Mouse (Mus musculus): ENCODE measurements around the gene Gm42669. TPM values are rescaled to one million over a fixed set of nuclear protein-coding genes. Genes with fewer than 3 reads are reported as not detected.

The Gm42669 gene
- polyA plus RNA-seq, 1 experiment from 2014 or later = 0.40 TPM

- no peak overlapping the region for H3K4me2 ChIP-seq
- H3K4me3 ChIP-seq (ENCODE audit: low read depth, low read length) = no peak overlapping the region
- 55% methylated on average over 2 of the region's 2 CpGs for WGBS (ENCODE audit: insufficient replicate concordance)
- ATAC-seq (replicated peaks; ENCODE audit: insufficient number of reproducible peaks, low FRiP score, low TSS enrichment) = no peak
- no peaks in the 10 kb centered on the region for H3K27me3 ChIP-seq (ENCODE audit: control insufficient read depth, insufficient read depth, low read length)
- no peaks in the 10 kb centered on the region for H3K36me3 ChIP-seq (ENCODE audit: control insufficient read depth, insufficient read depth, low read length)
- H3K4me1 ChIP-seq (ENCODE audit: control insufficient read depth, insufficient read depth, low read length) = no peaks in the 10 kb centered on the region
- H3K9me3 ChIP-seq (replicated peaks; ENCODE audit: control insufficient read depth, low read length) = no peaks in the 10 kb centered on the region
- no peak overlapping the region for H3K9ac ChIP-seq (ENCODE audit: low read depth, low read length)
- no peak overlapping the region for H3K27ac ChIP-seq (ENCODE audit: low read depth, low read length)
These were observed 3.9 kb downstream of the Gm42669 start for GRCm38 (mm10) chr5:107511326-107511725.

- no peak for ATAC-seq (replicated peaks; ENCODE audit: insufficient number of reproducible peaks, low FRiP score, low TSS enrichment)
- Histone ChIP-seq H3K4me3 (ENCODE audit: low read depth, low read length) (no peak overlapping the region), H3K9me3 (replicated peaks; ENCODE audit: control insufficient read depth, low read length) (no peaks in the 10 kb centered on the region), H3K4me1 (ENCODE audit: control insufficient read depth, insufficient read depth, low read length) (no peaks in the 10 kb centered on the region), H3K27ac (ENCODE audit: low read depth, low read length) (no peak overlapping the region), H3K36me3 (ENCODE audit: control insufficient read depth, insufficient read depth, low read length) (no peaks in the 10 kb centered on the region), H3K27me3 (ENCODE audit: control insufficient read depth, insufficient read depth, low read length) (no peaks in the 10 kb centered on the region), H3K4me2 (no peak overlapping the region), H3K9ac (ENCODE audit: low read depth, low read length) (no peak overlapping the region)
- WGBS (ENCODE audit: insufficient replicate concordance) = 46% methylated on average over 7 of the region's 7 CpGs
These were observed 6.2 kb downstream of the Gm42669 start for GRCm38 (mm10) chr5:107513583-107513982.

GRCm38 (mm10) chr5:107515453-107515852, 8.0 kb downstream of the Gm42669 start:
- ATAC-seq (replicated peaks; ENCODE audit: insufficient number of reproducible peaks, low FRiP score, low TSS enrichment) = no peak
- Histone ChIP-seq H3K4me2 (no peak overlapping the region), H3K36me3 (ENCODE audit: control insufficient read depth, insufficient read depth, low read length) (no peaks in the 10 kb centered on the region), H3K9me3 (replicated peaks; ENCODE audit: control insufficient read depth, low read length) (no peaks in the 10 kb centered on the region), H3K4me3 (ENCODE audit: low read depth, low read length) (no peak overlapping the region), H3K27ac (ENCODE audit: low read depth, low read length) (no peak overlapping the region), H3K9ac (ENCODE audit: low read depth, low read length) (no peak overlapping the region), H3K27me3 (ENCODE audit: control insufficient read depth, insufficient read depth, low read length) (no peaks in the 10 kb centered on the region), H3K4me1 (ENCODE audit: control insufficient read depth, insufficient read depth, low read length) (no peaks in the 10 kb centered on the region)
- WGBS (ENCODE audit: insufficient replicate concordance) = 89% methylated on average over 3 of the region's 3 CpGs

- no peak overlapping the region for H3K4me2 ChIP-seq
- no peak for ATAC-seq (replicated peaks; ENCODE audit: insufficient number of reproducible peaks, low FRiP score, low TSS enrichment)
- WGBS (ENCODE audit: insufficient replicate concordance) = 81% methylated on average over 1 of the region's 1 CpGs
These were observed 8.7 kb downstream of the Gm42669 start for GRCm38 (mm10) chr5:107516087-107516486.

GRCm38 (mm10) chr5:107518602-107519001, 11.2 kb downstream of the Gm42669 start:
- no peaks in the 10 kb centered on the region for H3K27me3 ChIP-seq (ENCODE audit: control insufficient read depth, insufficient read depth, low read length)
- no peaks in the 10 kb centered on the region for H3K9me3 ChIP-seq (replicated peaks; ENCODE audit: control insufficient read depth, low read length)
- no peak overlapping the region for H3K27ac ChIP-seq (ENCODE audit: low read depth, low read length)
- ATAC-seq (replicated peaks; ENCODE audit: insufficient number of reproducible peaks, low FRiP score, low TSS enrichment) = no peak
- H3K9ac ChIP-seq (ENCODE audit: low read depth, low read length) = no peak overlapping the region
- H3K4me3 ChIP-seq (ENCODE audit: low read depth, low read length) = no peak overlapping the region
- H3K36me3 ChIP-seq (ENCODE audit: control insufficient read depth, insufficient read depth, low read length) = no peaks in the 10 kb centered on the region
- no peaks in the 10 kb centered on the region for H3K4me1 ChIP-seq (ENCODE audit: control insufficient read depth, insufficient read depth, low read length)
- H3K4me2 ChIP-seq = no peak overlapping the region
- WGBS (ENCODE audit: insufficient replicate concordance) = 90% methylated on average over 4 of the region's 4 CpGs

More at GRCm38 (mm10) chr5:107516087-107516486, 8.7 kb downstream of the Gm42669 start:
- no peak overlapping the region for H3K4me3 ChIP-seq (ENCODE audit: low read depth, low read length)
- no peak overlapping the region for H3K27ac ChIP-seq (ENCODE audit: low read depth, low read length)
- no peaks in the 10 kb centered on the region for H3K9me3 ChIP-seq (replicated peaks; ENCODE audit: control insufficient read depth, low read length)
- no peaks in the 10 kb centered on the region for H3K27me3 ChIP-seq (ENCODE audit: control insufficient read depth, insufficient read depth, low read length)
- no peaks in the 10 kb centered on the region for H3K4me1 ChIP-seq (ENCODE audit: control insufficient read depth, insufficient read depth, low read length)
- no peaks in the 10 kb centered on the region for H3K36me3 ChIP-seq (ENCODE audit: control insufficient read depth, insufficient read depth, low read length)
- no peak overlapping the region for H3K9ac ChIP-seq (ENCODE audit: low read depth, low read length)

GRCm38 (mm10) chr5:107521386-107521785, 14.0 kb downstream of the Gm42669 start:
- Histone ChIP-seq H3K9me3 (replicated peaks; ENCODE audit: control insufficient read depth, low read length) (no peaks in the 10 kb centered on the region), H3K4me1 (ENCODE audit: control insufficient read depth, insufficient read depth, low read length) (no peaks in the 10 kb centered on the region), H3K27ac (ENCODE audit: low read depth, low read length) (no peak overlapping the region), H3K4me2 (no peak overlapping the region), H3K9ac (ENCODE audit: low read depth, low read length) (no peak overlapping the region), H3K27me3 (ENCODE audit: control insufficient read depth, insufficient read depth, low read length) (no peaks in the 10 kb centered on the region), H3K4me3 (ENCODE audit: low read depth, low read length) (no peak overlapping the region), H3K36me3 (ENCODE audit: control insufficient read depth, insufficient read depth, low read length) (no peaks in the 10 kb centered on the region)
- no peak for ATAC-seq (replicated peaks; ENCODE audit: insufficient number of reproducible peaks, low FRiP score, low TSS enrichment)
- WGBS (ENCODE audit: insufficient replicate concordance) = 86% methylated on average over 6 of the region's 6 CpGs

GRCm38 (mm10) chr5:107521897-107522296, 14.5 kb downstream of the Gm42669 start:
- Histone ChIP-seq H3K27me3 (ENCODE audit: control insufficient read depth, insufficient read depth, low read length) (no peaks in the 10 kb centered on the region), H3K4me3 (ENCODE audit: low read depth, low read length) (no peak overlapping the region), H3K9ac (ENCODE audit: low read depth, low read length) (no peak overlapping the region), H3K9me3 (replicated peaks; ENCODE audit: control insufficient read depth, low read length) (no peaks in the 10 kb centered on the region), H3K4me2 (no peak overlapping the region), H3K4me1 (ENCODE audit: control insufficient read depth, insufficient read depth, low read length) (no peaks in the 10 kb centered on the region), H3K36me3 (ENCODE audit: control insufficient read depth, insufficient read depth, low read length) (no peaks in the 10 kb centered on the region), H3K27ac (ENCODE audit: low read depth, low read length) (no peak overlapping the region)
- no peak for ATAC-seq (replicated peaks; ENCODE audit: insufficient number of reproducible peaks, low FRiP score, low TSS enrichment)
- WGBS (ENCODE audit: insufficient replicate concordance) = 70% methylated on average over 7 of the region's 7 CpGs

GRCm38 (mm10) chr5:107524281-107524680, 16.9 kb downstream of the Gm42669 start:
- no peaks in the 10 kb centered on the region for H3K27me3 ChIP-seq (ENCODE audit: control insufficient read depth, insufficient read depth, low read length)
- no peaks in the 10 kb centered on the region for H3K9me3 ChIP-seq (replicated peaks; ENCODE audit: control insufficient read depth, low read length)
- H3K36me3 ChIP-seq (ENCODE audit: control insufficient read depth, insufficient read depth, low read length) = no peaks in the 10 kb centered on the region
- ATAC-seq (replicated peaks; ENCODE audit: insufficient number of reproducible peaks, low FRiP score, low TSS enrichment) = no peak
- 77% methylated on average over 10 of the region's 10 CpGs for WGBS (ENCODE audit: insufficient replicate concordance)
- H3K4me3 ChIP-seq (ENCODE audit: low read depth, low read length) = no peak overlapping the region
- H3K4me1 ChIP-seq (ENCODE audit: control insufficient read depth, insufficient read depth, low read length) = no peaks in the 10 kb centered on the region
- H3K9ac ChIP-seq (ENCODE audit: low read depth, low read length) = no peak overlapping the region
- no peak overlapping the region for H3K27ac ChIP-seq (ENCODE audit: low read depth, low read length)
- H3K4me2 ChIP-seq = no peak overlapping the region

GRCm38 (mm10) chr5:107528856-107529255, 21.4 kb downstream of the Gm42669 start:
- no peak for ATAC-seq (replicated peaks; ENCODE audit: insufficient number of reproducible peaks, low FRiP score, low TSS enrichment)
- 79% methylated on average over 3 of the region's 3 CpGs for WGBS (ENCODE audit: insufficient replicate concordance)
- H3K27ac ChIP-seq (ENCODE audit: low read depth, low read length) = no peak overlapping the region
- H3K36me3 ChIP-seq (ENCODE audit: control insufficient read depth, insufficient read depth, low read length) = no peaks in the 10 kb centered on the region
- H3K4me2 ChIP-seq = no peak overlapping the region
- no peaks in the 10 kb centered on the region for H3K4me1 ChIP-seq (ENCODE audit: control insufficient read depth, insufficient read depth, low read length)
- no peak overlapping the region for H3K9ac ChIP-seq (ENCODE audit: low read depth, low read length)
- no peaks in the 10 kb centered on the region for H3K9me3 ChIP-seq (replicated peaks; ENCODE audit: control insufficient read depth, low read length)
- no peak overlapping the region for H3K4me3 ChIP-seq (ENCODE audit: low read depth, low read length)
- H3K27me3 ChIP-seq (ENCODE audit: control insufficient read depth, insufficient read depth, low read length) = no peaks in the 10 kb centered on the region
